Mouse (Mus musculus) brain, adult 10 weeks (tissue): Measurements from ENCODE around the gene Kbtbd12. TPM values are rescaled to one million over a fixed set of nuclear protein-coding genes. Genes with fewer than 3 reads are reported as not detected.

Experiments used
- polyA plus RNA-seq: library from polyadenylated mRNA; stranded (reverse); fragments of 350-450 nt; fragmentation: Illumina TruSeq; extraction: RNeasy Lipid Tissue Mini Kit (QIAGEN cat#74804); gene quantifications from one replicate; pipeline ENCODE4 v1.2.3, GENCODE M21; 2015; ENCODE audit warnings: low read depth, low replicate concordance

The Kbtbd12 gene
- 0.73 TPM for polyA plus RNA-seq

DNA sequence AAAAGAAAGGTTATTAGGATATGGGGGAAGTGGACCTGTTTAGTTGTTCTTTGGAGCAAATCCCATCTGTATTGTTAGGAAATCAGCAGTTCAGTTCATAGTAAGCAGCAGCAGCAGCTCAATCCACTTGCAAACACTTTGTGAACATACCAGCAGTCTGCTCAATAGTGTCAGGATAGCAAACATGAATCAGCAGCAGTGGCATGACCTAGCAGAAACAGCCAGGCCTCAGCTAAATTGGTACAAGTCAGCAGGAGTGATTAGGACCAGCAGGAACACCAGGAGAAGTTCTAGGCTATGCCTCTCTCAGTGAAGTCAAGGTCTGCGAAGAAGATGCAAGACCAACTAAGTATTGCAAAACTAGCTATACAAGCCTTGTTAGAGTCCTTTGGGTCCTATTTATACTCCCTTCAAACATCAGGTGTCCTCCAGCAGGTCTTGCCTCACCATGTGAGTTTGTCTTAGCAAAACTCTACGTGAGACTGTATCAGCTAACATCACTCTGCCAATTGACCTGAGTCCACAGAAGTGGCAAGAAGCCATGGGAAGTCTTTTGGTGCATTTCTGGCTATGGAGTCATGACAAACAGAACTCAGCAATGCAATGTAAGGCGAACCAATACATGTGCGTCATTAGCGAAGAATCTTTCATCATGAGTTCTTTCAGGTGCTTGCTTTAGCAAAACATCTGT lies at the start of gene Kbtbd12:
Gene Kbtbd12, minus strand, starts transcription at position 340 of the 691 bp plus-strand sequence.

GRCm38 (mm10) chr6:88518404-88519263 lies 119.1 kb downstream of the Kbtbd12 start, which contains the start of gene Sec61a1:
Sec61a1 (minus strand) TSS chr6:88518905.

Other genes with a start within 250 kb of the Kbtbd12 start
- gene Eefsec, start 191.4 kb downstream of the Kbtbd12 start, polyA plus RNA-seq: 14.0 TPM
- 49.7 TPM for gene Ruvbl1, start 172.5 kb downstream of the Kbtbd12 start, polyA plus RNA-seq
- gene Sec61a1, start 119.0 kb downstream of the Kbtbd12 start, polyA plus RNA-seq: 53.6 TPM
- 137 TPM for gene Mgll, start 86.5 kb upstream of the Kbtbd12 start, polyA plus RNA-seq
- 41.9 TPM for gene Abtb1, start 204.0 kb upstream of the Kbtbd12 start, polyA plus RNA-seq
- 167 TPM for gene Podxl2, start 237.1 kb upstream of the Kbtbd12 start, polyA plus RNA-seq